Mouse (Mus musculus) spleen, postnatal 36 days (tissue): ENCODE results near the gene Grb10.

Source experiments
- DNase-seq, 2 experiments: peaks; one replicate each; pipeline ENCODE4 v3.0.0; 2022; ENCODE audit warnings: low spot score in 2 of 2, mixed read lengths in 1 of 2

Gene Grb10

GRCm38 (mm10) chr11:11945766-11946165 lies 92.7 kb downstream of the Grb10 start:
- DNase-seq: no peak

GRCm38 (mm10) chr11:11944814-11945213 lies 93.7 kb downstream of the Grb10 start:
- no peak for DNase-seq

GRCm38 (mm10) chr11:11944082-11944349 lies 94.5 kb downstream of the Grb10 start:
- DNase-seq: no peak

DNA sequence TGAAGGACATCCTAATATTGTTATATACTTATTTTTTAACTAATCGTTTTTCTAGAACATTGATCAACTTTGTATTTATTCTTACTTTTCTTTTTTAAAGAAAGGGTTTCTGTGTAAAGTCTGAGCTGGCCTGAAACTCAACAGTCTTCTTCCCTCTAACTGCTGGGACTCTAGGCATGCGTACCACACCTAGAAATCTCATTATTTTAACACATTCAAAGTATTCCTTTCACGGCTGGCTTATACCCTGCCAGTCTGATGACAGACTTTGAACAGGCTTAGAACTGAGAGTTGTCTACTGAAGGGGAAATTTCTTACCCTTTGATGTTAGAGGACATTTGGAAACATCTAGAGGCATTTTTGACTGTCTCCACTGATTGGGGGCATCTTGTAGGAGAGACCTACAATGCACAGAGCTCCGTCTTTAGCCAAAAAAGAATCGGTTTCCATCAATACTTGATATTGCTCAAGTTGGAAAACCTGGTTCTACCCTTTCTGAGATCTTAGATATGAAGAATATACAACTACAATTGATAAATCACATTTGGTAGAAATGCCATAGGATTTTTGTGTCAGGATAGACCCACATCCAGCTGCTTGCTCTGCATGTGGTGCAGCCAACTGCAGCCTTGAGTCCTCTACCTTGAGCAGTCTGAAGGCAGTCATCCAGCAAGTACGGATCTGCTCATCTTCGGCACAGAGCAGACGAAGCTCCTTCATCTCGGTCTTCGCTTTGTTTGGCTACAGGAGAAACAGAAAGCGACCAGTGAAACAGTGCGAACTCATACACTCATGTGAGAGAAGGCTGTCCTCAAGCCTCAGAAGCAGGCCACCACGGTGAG lies 95.0 kb downstream of the Grb10 start:
- DNase-seq: no peak

GRCm38 (mm10) chr11:11942320-11943217 lies 95.9 kb downstream of the Grb10 start:
- DNase-seq: no peak

DNA sequence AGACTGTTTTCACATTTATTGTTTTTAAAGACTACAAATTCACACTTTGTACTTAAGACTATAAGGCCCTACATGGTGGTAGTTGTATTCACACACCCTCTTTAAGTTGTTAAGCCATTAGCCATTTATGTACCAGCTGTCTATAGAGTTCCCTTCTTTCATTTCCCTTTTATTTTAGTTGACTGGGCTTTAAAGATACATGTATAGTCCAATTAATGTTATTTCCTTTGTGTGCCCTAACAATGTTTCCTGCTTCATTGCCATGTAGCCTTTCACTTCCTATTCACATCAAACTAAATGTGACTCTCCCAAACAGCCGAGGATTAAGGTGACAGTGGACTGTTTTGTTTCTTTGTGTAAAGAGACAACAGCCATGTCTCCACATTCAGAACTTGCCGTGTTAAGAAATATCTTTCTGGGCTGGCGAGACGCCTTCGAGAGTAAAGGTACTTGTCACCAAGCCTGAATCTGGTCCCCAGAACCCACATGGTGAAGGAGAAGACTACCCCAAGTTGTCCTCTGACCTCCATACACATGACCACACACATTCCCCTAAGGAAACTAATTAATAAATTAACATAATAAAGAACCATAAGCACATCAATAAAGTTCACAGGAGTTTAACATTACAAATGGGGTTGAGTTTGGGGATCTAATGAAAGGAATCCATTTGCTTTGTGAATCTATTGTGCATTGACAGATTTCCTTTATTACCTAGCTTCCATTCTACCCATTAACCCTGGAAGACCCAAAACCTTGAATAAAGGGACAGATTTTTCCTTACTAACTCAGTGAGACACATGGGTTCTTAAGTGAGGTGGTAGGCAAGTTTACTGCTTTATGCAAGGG lies 97.4 kb downstream of the Grb10 start:
- no peak for DNase-seq

GRCm38 (mm10) chr11:11939611-11940010 lies 98.9 kb downstream of the Grb10 start:
- no peak for DNase-seq

DNA sequence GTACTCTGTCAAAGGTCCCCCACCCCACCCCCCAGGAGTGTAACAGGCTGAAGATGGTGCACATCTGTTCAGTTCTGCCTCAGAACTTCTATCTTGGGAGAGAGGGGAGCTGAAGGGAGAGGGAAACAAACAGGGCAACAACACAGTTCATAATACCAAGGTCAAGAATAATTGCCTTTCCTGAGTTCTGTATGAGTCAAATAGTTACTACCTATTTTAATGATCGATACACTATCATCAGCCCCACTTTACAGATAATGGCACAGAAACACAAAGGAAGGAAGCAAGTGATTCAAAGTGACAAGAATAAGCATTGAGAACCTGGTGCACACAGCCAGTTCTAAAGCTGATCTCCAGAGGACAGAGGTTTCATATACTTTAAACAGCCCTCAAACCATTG lies 99.9 kb downstream of the Grb10 start:
- DNase-seq: no peak

DNA sequence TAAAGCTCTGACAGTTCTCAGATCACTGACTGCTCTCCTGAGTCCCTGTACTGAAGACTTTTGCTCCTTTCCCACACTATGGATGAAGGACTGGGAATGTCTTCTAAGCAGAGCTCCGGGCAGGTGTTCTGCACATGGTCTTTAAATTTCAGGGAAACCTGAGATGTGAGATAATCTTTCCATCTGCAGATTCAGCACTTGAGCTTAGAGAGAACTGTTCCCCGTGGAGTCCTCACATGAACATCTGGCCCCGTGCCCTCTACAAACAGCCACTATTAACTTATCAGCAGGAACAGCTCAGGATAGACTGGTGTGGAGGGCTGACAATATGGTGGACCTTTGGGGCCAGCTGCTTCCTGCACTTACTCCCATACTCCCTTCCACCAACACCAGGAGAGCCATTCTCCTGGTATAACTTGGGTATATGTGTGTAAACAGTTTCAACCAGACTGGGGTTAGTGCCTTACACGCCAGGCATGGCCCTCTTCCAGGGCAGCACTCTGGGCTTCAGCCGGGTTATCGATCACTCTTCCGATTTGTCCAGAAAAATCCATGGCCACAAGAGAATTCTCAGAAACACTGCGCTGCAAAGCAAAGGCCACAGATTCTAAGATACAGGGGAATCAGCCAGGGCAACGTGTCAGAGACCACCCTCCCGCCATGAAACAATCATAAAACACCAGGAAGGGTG lies 101.0 kb downstream of the Grb10 start:
- DNase-seq: no peak

DNA sequence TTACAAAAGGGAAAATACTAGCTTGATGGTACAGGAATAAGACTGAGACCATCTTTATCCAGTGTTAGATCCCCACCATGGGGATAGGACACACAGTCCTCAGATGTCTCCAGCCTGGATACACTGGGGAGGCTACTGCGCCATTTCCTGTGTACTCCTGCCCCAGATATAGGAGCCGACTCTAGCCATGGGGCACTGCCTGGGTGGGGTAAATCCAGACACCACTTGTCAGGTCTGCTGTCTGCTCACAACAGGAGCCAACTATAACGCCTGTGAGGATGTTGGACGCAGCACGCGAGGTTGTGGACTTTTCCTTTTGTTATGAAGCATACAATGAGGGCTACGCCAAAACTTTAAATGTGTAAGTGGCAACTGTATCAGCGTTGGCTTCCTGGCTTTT lies 103.7 kb downstream of the Grb10 start:
- DNase-seq: no peak

GRCm38 (mm10) chr11:11932102-11932789 lies 106.2 kb downstream of the Grb10 start:
- DNase-seq: no peak

GRCm38 (mm10) chr11:11931688-11932087 lies 106.8 kb downstream of the Grb10 start:
- DNase-seq: no peak

DNA sequence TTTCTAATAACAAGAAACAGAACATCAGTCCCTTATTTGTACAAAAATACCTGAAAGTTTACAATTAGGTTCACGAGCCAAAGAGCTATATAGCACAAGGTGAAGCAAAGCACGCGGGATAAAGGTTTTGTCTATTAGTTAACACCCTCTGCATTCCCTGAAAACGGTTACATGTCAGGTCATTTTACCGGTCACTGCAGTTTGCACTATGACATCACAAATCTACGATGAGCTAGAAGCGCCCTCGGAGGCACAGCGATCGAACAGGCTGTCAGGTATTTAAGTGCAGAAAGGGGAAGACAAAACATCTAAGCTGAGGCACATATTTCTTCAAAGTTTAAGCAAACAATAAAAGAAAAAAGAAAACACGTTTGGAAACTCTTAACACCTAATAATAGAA lies 108.0 kb downstream of the Grb10 start:
- DNase-seq: no peak

DNA sequence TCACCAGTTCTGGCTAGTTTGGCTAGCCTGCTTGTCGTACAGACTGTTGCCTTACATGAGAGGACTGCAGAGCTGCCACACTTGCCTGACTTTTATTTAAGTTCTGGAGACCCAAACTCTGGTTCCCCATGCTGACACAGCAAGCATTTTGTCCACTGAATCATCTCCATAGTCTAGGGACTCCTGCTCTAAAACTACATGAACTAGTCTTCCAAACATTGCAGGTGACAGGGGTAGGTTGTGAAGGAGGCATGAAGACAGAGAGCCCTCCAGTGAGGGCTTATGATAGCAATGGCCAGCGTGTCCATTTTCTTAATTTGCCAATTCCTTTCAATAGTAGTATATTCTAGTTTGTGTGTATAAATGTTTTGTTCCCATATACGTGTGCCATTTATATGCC lies 109.4 kb downstream of the Grb10 start:
- DNase-seq: no peak

DNA sequence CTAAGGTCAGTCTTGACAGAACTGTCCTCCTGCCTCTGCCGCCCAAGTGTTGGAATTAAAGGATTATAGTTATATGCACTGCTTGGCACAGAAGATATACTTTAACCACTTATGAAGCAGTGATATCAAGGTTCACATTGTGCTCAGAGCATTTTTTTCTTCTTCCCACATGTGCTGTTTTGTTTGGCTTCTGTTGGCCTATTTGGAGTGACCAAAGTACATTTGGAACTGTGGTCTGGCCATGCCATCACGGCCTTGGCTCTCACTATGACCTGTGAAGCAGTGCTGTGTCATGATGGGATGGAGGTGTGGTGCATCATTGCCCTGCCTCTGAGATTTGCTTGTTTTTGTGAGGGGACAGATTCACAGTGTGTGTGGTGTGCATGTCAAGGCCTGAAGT lies 109.9 kb downstream of the Grb10 start:
- no peak for DNase-seq

GRCm38 (mm10) chr11:11923900-11924299 lies 114.6 kb downstream of the Grb10 start:
- DNase-seq: no peak

GRCm38 (mm10) chr11:11923345-11923744 lies 115.1 kb downstream of the Grb10 start:
- DNase-seq: no peak

- no peak for DNase-seq
Observed at GRCm38 (mm10) chr11:11922106-11922505, 116.4 kb downstream of the Grb10 start.

GRCm38 (mm10) chr11:11907703-11908413 lies 130.6 kb downstream of the Grb10 start:
- no peak for DNase-seq

DNA sequence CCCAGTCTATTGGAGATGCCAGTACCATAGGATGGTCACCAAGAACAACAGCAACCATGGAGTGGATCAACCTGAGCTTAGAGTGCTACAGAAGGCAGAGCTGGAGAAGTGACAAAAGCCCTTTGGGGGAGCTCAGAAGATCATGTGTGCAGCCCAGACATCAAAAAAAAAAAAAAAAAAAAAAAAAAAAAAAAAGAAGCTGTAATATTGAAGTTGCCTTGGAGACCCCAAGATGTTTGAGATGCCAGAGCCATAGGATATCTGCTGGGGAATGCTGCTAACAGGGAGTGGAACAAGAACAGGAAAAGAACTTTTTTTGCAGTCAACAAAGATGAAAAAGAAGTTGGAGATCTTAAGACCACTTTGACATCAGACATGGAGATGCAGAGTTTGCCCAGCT lies 133.0 kb downstream of the Grb10 start:
- DNase-seq: no peak
